Mouse (Mus musculus) embryonic facial prominence, embryonic 11.5 days (tissue): ENCODE results near the gene Os9. TPM values are rescaled to one million over a fixed set of nuclear protein-coding genes. Genes with fewer than 3 reads are reported as not detected.

Experiments
- ATAC-seq: fragments of 200-750 bp; cut with Nextera tagmentation; replicated peaks from 2 replicates; pipeline ENCODE4 v1.8.0; 2017; ENCODE audit warnings: low read depth; ENCODE audit not compliant: insufficient number of reproducible peaks, low FRiP score, low TSS enrichment
- DNase-seq: peaks from one replicate; pipeline ENCODE4 v3.0.0-alpha.2; 2015; ENCODE audit warnings: low spot score
- H3K27ac ChIP-seq: fragments of 300-500 bp; sonication (generic); replicated peaks from 2 replicates; pipeline ENCODE4 v1.5.1; 2014; ENCODE audit warnings: mild to moderate bottlenecking, low read depth, low read length, control low read depth
- H3K27me3 ChIP-seq: fragments of 300-500 bp; sonication (generic); 2 replicates; pipeline ENCODE4 v1.6.1; 2014; ENCODE audit warnings: mild to moderate bottlenecking, low read length, moderate library complexity, mixed read lengths; ENCODE audit not compliant: control insufficient read depth, insufficient read depth
- H3K36me3 ChIP-seq: fragments of 300-500 bp; sonication (generic); replicated peaks from 2 replicates; pipeline ENCODE4 v1.6.1; 2014; ENCODE audit warnings: low read depth, mild to moderate bottlenecking, low read length, moderate library complexity, mixed read lengths; ENCODE audit not compliant: control insufficient read depth, insufficient read depth
- H3K4me1 ChIP-seq: fragments of 300-500 bp; sonication (generic); 2 replicates; pipeline ENCODE4 v1.6.1; 2014; ENCODE audit warnings: low read length, mixed read lengths; ENCODE audit not compliant: control insufficient read depth, insufficient read depth
- H3K4me2 ChIP-seq: fragments of 300-500 bp; sonication (generic); 2 replicates; pipeline ENCODE4 v1.6.1; 2014; ENCODE audit warnings: low read depth, mild to moderate bottlenecking, control low read depth, low read length, moderate library complexity
- H3K4me3 ChIP-seq: fragments of 300-500 bp; sonication (generic); 2 replicates; pipeline ENCODE4 v1.5.1; 2014; ENCODE audit warnings: low read depth, low read length, control low read depth
- H3K9ac ChIP-seq: fragments of 300-500 bp; sonication (generic); replicated peaks from 2 replicates; pipeline ENCODE4 v1.6.1; 2014; ENCODE audit warnings: mild to moderate bottlenecking, control low read depth, low read length
- H3K9me3 ChIP-seq: fragments of 300-500 bp; sonication (generic); replicated peaks from 2 replicates; pipeline ENCODE4 v1.6.1; 2016; ENCODE audit warnings: mild to moderate bottlenecking, low read length, inconsistent platforms, mixed read lengths; ENCODE audit not compliant: control insufficient read depth
- WGBS: fragments of 180-500 bp; shearing (Covaris S2); extraction: QIAGEN DNeasy Blood & Tissue Kit; methylation state at CpG from one replicate; pipeline ENCODE4 v1.1.7; 2014; 5-methylcytosine and 5-hydroxymethylcytosine counted together
- polyA plus RNA-seq: library from polyadenylated mRNA; unstranded; fragments of >200 nt; fragmentation: Nextera tagmentation; extraction: Ambion mirVana; gene quantifications from 2 replicates; pipeline ENCODE4 v1.2.1, GENCODE M21; 2014

Os9 gene
- 29.5 and 29.9 TPM in 2 replicates for polyA plus RNA-seq

DNA sequence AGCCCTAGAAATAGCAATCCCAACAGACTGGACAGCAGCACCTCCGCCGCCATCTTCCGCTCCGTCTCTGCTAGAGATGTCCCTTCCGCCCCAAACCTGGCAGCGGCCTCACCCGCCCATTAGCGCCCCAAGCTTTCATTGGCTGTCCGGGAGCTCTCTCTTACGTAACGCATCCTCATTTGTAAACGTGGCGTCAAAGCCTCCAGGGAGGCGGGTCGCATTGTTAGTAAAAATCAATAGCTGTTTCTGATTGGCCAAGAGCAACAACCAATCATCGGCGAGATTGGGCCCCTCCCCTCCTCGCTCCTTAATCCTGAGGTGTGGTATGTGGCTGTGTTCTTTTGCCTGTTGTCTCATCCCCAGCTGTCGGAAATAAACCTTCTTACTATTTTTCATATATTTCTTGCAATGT lies at the start of gene Os9:
TSS of gene Os9 (minus strand) at position 66 of the 412 bp plus-strand sequence.
- ATAC-seq (peak; percentile 94), DNase-seq (peak; percentile 99)
- H3K27me3 ChIP-seq, result no peaks in the 10 kb centered on the region
- H3K27ac ChIP-seq, result no peak within 1 kb of the TSS
- H3K9me3 ChIP-seq, result no peaks in the 10 kb centered on the region
- peaks cover 5% of the 10 kb centered on the region for H3K36me3 ChIP-seq
- H3K4me1 ChIP-seq, result no peaks in the 10 kb centered on the region
- under 1% methylated on average over 19 of the region's 19 CpGs for WGBS
- H3K4me3 ChIP-seq, result peak within 1 kb of the TSS; percentile 84
- peak within 1 kb of the TSS; percentile 77 for H3K9ac ChIP-seq
- H3K4me2 ChIP-seq, result peak within 1 kb of the TSS; percentile 68

DNA sequence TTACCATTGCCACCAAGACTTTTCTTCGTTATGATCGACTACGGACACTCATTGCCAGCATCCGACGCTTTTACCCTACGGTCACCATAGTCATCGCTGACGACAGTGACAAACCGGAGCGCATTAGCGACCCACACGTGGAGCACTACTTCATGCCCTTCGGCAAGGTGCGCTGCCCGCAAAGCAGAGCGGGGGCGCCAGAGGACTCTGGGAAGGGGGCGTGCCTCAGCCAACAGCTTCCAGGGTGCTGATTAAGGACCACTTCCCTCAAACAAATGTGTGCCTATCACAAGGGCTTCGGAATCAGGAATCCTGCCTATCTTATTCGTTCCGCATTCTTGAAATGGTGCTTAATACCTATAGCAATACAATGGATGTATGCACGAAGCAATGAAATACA lies 49.1 kb upstream of the Os9 start:
- ATAC-seq, result no peak
- H3K4me1 ChIP-seq, result no peaks in the 10 kb centered on the region; the same call in 1 of the 2 replicates
- peak overlapping the region; percentile 30; the same call in 1 of the 2 replicates for H3K4me3 ChIP-seq
- H3K27me3 ChIP-seq, result peaks cover 48% of the 10 kb centered on the region
- no peaks in the 10 kb centered on the region for H3K9me3 ChIP-seq
- no peak overlapping the region for H3K27ac ChIP-seq
- no peaks in the 10 kb centered on the region for H3K36me3 ChIP-seq
- under 1% methylated on average over 22 of the region's 22 CpGs for WGBS
- no peak overlapping the region for H3K9ac ChIP-seq
- DNase-seq, result peak; percentile 68
- H3K4me2 ChIP-seq, result peak overlapping the region; percentile 52

DNA sequence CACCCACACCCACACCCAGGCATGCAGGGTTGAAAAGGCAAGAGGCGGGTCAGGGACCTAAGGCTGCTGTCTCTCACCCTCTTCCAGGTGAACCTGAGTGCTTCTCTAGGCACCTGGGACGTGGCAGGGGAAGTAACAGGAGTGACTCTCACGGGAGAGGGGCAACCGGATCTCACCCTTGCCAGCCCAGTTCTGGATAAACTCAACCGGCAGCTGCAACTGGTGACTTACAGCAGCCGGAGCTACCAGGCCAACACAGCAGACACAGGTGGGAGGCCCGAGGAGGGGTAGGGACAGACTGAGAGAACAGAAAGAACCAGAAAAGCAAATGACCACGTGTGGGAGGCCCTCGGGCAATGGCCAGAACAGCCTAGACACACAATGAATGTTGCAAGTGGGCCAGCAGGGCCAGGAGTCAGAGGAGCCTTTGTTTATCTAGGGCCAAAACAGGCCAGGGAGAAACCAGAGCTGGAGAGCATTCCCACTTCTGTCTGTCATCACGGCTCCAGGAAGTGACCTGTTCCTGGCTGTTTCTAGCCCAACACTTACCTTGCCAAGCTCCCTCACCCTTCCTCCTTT lies 46.8 kb upstream of the Os9 start:
- DNase-seq, result no peak
- Histone ChIP-seq H3K4me2 (no peak overlapping the region), H3K27me3 (peaks cover 49% of the 10 kb centered on the region), H3K9me3 (no peaks in the 10 kb centered on the region), H3K4me1 (no peaks in the 10 kb centered on the region; the same call in 1 of the 2 replicates), H3K27ac (no peak overlapping the region), H3K9ac (no peak overlapping the region), H3K4me3 (no peak overlapping the region), H3K36me3 (no peaks in the 10 kb centered on the region)
- no peak for ATAC-seq
- WGBS, result 23% methylated on average over 10 of the region's 10 CpGs

GRCm38 (mm10) chr10:127166771-127167613 lies 46.1 kb upstream of the Os9 start:
- peaks cover 49% of the 10 kb centered on the region for H3K27me3 ChIP-seq
- 19% methylated on average over 15 of the region's 15 CpGs for WGBS
- no peak overlapping the region for H3K27ac ChIP-seq
- no peaks in the 10 kb centered on the region for H3K9me3 ChIP-seq
- H3K4me2 ChIP-seq, result peak overlapping the region; percentile 100; the same call in 1 of the 2 replicates
- 0 out of 2 replicates have a peak overlapping the region, but pooled peaks have one; percentile 55 for H3K4me3 ChIP-seq
- H3K36me3 ChIP-seq, result no peaks in the 10 kb centered on the region
- no peaks in the 10 kb centered on the region; the same call in 1 of the 2 replicates for H3K4me1 ChIP-seq
- DNase-seq (no peak), ATAC-seq (no peak)
- no peak overlapping the region for H3K9ac ChIP-seq

DNA sequence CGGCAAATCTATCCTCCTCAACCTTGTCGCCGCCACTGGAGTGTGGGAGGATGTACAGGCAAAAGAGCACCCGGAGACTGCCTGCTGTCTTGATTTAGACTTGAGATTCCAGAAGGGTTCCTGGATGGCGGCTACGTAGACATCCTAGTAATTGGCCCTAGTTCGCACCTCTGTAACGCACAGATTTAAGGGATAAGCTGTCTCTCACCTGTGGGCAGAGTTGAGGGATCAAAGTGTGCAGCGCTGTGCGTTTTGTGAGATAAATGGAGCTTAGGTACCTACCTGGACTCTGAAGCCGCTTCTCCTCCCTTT lies 45.4 kb upstream of the Os9 start:
- DNase-seq, result no peak
- Histone ChIP-seq H3K4me3 (peak overlapping the region; percentile 55), H3K36me3 (no peaks in the 10 kb centered on the region), H3K27ac (no peak overlapping the region), H3K4me2 (peak overlapping the region; percentile 100), H3K9ac (peak overlapping the region; percentile 72; the same call in 1 of the 2 replicates), H3K4me1 (no peaks in the 10 kb centered on the region; the same call in 1 of the 2 replicates), H3K27me3 (peaks cover 47% of the 10 kb centered on the region), H3K9me3 (no peaks in the 10 kb centered on the region)
- under 1% methylated on average over 11 of the region's 11 CpGs for WGBS
- no peak for ATAC-seq

DNA sequence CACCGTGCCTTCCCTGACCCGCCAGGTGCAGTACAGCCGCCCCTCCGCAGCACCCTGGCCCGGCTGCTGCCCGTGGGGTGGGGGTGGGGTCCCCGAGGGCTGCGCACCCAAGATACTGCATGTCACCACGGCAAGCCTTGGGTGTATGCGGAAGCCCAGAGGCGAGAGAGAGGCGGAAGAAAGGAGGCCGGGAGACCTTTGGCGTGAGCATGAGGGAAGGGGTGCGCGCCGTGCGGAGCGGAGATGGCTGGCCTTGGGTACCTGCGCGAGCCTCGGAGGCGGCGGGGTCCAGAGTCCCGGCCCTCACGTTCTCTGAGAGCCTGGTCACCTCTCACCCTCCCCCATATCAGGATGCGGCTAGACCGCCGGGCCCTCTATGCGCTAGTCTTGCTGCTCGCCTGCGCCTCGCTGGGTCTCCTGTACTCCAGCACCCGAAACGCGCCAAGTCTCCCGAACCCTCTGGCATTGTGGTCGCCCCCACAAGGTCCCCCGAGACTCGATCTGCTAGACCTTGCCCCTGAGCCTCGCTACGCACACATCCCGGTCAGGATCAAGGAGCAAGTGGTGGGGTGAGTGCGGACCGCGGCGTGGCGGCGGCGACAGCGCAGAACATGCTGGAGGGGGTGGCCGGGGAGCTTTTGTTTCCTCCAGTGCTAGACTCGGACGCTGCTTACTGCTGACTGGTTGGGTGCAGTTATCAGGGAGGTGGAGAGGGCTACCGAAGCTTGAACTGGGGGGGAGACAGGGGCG lies 44.9 kb upstream of the Os9 start:
- WGBS, result under 1% methylated on average over 56 of the region's 56 CpGs

GRCm38 (mm10) chr10:127165354-127165653 lies 44.4 kb upstream of the Os9 start:
- Histone ChIP-seq H3K27me3 (peaks cover 45% of the 10 kb centered on the region), H3K27ac (no peak overlapping the region)

More for the DNA sequence above, 44.9 kb upstream of the Os9 start:
- Histone ChIP-seq H3K9me3 (no peaks in the 10 kb centered on the region), H3K4me3 (peak overlapping the region; percentile 55), H3K27ac (no peak overlapping the region), H3K36me3 (no peaks in the 10 kb centered on the region), H3K9ac (peak overlapping the region; percentile 72), H3K27me3 (peaks cover 47% of the 10 kb centered on the region), H3K4me1 (no peaks in the 10 kb centered on the region; the same call in 1 of the 2 replicates), H3K4me2 (peak overlapping the region; percentile 100)
- ATAC-seq, result peak; percentile 39
- peak; percentile 48 for DNase-seq

More at GRCm38 (mm10) chr10:127165354-127165653, 44.4 kb upstream of the Os9 start:
- Histone ChIP-seq H3K9ac (peak overlapping the region; percentile 72), H3K4me2 (peak overlapping the region; percentile 100), H3K4me1 (no peaks in the 10 kb centered on the region; the same call in 1 of the 2 replicates), H3K36me3 (no peaks in the 10 kb centered on the region), H3K9me3 (no peaks in the 10 kb centered on the region), H3K4me3 (peak overlapping the region; percentile 55)
- WGBS, result under 1% methylated on average over 40 of the region's 42 CpGs
- peak; percentile 46 for ATAC-seq
- no peak for DNase-seq
